Mouse (Mus musculus): ENCODE data around the gene Farp1.

- TF ChIP-seq CTCF (IDR thresholded peaks at IDR 0.05; ENCODE audit: control insufficient read depth, insufficient read depth, insufficient read length) (no peak), USF1 (IDR thresholded peaks at IDR 0.05; ENCODE audit: low read depth) (no peak), CEBPB (IDR thresholded peaks at IDR 0.05; ENCODE audit: low read depth) (no peak), MYOD1 (IDR thresholded peaks at IDR 0.05; ENCODE audit: control insufficient read depth, insufficient read length, low read depth) (peak; percentile 36), MAX (IDR thresholded peaks at IDR 0.05) (no peak), MYOG (IDR thresholded peaks at IDR 0.05; ENCODE audit: control insufficient read depth, extremely low read depth, insufficient read length) (no peak), FOSL1 (IDR thresholded peaks at IDR 0.05; ENCODE audit: insufficient read depth, low read length, poor library complexity, severe bottlenecking) (no peak)
Observed at GRCm38 (mm10) chr14:121082341-121082740, 47.3 kb downstream of the Farp1 start.
